Mouse (Mus musculus) liver (tissue): ENCODE data around the gene Gm7298.
"Not testable (repeated sequence)": the region's sequence is repeated elsewhere in the genome, so short reads cannot be mapped to it uniquely, and the experiment has no call there.

ENCODE experiments used
- DNase-seq: peaks from one replicate; pipeline ENCODE4 v3.0.0-alpha.2; 2020; ENCODE audit warnings: mixed read lengths

The Gm7298 gene

GRCm38 (mm10) chr6:121732632-121733031, at the start of gene Gm7298:
Gm7298 (plus strand) TSS chr6:121732932.
- DNase-seq = no peak

GRCm38 (mm10) chr6:121828034-121828433, 95.3 kb downstream of the Gm7298 start:
- DNase-seq = no peak

- DNase-seq = no peak
Measured at GRCm38 (mm10) chr6:121836361-121836760, 103.6 kb downstream of the Gm7298 start.

GRCm38 (mm10) chr6:121838271-121838670, 105.5 kb downstream of the Gm7298 start, which contains the start of gene Mug1:
Mug1 (plus strand) TSS chr6:121838541.
- not testable (repeated sequence) for DNase-seq
